Mouse (Mus musculus) splenic B cell, adult 2 months (primary cell): ENCODE data around the gene Marf1.

Experiments used
- DNase-seq: peaks from one replicate; pipeline ENCODE4 v3.0.0-alpha.2; 2011; ENCODE audit warnings: low read depth, low spot score
- H3K27me3 ChIP-seq: 2 replicates; pipeline ENCODE4 v1.6.1; 2012; ENCODE audit warnings: mild to moderate bottlenecking, low read length, moderate library complexity, mixed read lengths; ENCODE audit not compliant: control insufficient read depth, poor library complexity, insufficient read depth, severe bottlenecking
- H3K36me3 ChIP-seq: 2 replicates; pipeline ENCODE4 v1.6.1; 2012; ENCODE audit warnings: mild to moderate bottlenecking, low read length, moderate library complexity, mixed read lengths; ENCODE audit not compliant: control insufficient read depth, poor library complexity, insufficient read depth, severe bottlenecking

Marf1 gene

DNA sequence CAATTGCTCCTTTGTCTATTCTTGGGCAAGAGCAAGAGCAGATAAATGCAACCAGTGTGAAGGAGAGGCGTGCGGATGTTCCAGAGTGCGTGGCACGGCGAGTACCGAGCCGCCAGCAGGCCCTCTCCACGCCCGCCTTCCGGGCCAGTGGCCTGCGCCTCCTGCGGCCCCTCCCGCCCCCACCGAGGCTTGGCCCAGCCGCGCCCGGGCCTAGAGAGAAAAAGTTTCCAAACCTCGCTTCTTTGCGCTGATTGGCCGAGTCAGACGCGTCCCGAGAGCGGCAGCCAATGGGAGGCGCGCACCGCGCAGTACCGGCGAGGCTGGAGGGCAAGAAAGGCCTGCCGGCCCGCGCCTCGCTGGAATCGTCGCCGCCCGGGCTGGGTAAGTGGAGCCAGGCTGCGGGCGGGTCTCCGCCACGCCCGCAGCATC, at the start of gene Marf1, which contains the start of gene Nde1:
Marf1 (minus strand) TSS at position 364 of the 429 bp plus-strand sequence.
Nde1 (plus strand) TSS at position 288 of the 429 bp plus-strand sequence.
- Histone ChIP-seq H3K27me3 (no peaks in the 10 kb centered on the region), H3K36me3 (no peaks in the 10 kb centered on the region)
- peak; percentile 89 for DNase-seq

DNA sequence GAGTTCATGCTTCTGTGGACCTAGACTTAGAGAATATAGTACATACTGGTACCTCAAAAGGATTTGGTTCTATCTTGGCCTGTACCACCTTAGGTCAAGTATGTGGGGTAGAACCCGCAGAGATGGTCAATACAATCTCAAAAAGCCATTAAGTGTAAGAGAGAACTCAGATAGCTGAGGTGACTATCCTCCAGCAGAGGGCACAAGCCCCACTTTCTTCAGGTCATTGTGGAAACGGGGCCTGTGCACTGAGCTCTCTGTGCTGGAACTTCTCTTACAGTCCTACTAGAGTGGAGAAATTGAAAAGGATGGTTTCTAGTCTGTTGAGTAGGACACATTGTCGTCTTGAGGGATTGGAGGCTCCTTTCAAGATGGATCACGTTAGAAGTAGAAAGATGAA, 35.6 kb upstream of the Marf1 start:
- DNase-seq, result no peak
- no peaks in the 10 kb centered on the region for H3K27me3 ChIP-seq

DNA sequence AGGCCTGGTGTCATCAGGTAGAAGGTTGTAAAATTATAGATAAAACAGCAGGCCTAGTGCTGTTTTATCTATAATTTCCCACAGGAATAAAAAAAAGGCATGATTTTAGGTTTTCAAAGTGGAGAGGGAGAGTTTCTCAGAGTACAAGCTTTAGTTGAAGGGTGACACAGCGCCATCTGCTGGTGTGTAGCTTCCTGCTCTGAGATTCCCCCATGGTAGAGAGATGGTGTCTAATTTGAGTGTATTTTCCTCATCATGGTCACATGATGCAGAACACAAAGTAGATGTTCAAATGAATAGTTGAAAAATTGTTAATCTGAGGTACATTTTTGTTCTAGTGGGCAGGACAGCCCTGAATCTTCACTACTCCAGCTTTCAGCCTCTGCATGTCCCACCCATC, 32.3 kb upstream of the Marf1 start:
- Histone ChIP-seq H3K36me3 (peaks cover 13% of the 10 kb centered on the region; the same call in 1 of the 2 replicates), H3K27me3 (no peaks in the 10 kb centered on the region)
- DNase-seq, result peak; percentile 72

More for the DNA sequence above, 35.6 kb upstream of the Marf1 start:
- H3K36me3 ChIP-seq, result no peaks in the 10 kb centered on the region

DNA sequence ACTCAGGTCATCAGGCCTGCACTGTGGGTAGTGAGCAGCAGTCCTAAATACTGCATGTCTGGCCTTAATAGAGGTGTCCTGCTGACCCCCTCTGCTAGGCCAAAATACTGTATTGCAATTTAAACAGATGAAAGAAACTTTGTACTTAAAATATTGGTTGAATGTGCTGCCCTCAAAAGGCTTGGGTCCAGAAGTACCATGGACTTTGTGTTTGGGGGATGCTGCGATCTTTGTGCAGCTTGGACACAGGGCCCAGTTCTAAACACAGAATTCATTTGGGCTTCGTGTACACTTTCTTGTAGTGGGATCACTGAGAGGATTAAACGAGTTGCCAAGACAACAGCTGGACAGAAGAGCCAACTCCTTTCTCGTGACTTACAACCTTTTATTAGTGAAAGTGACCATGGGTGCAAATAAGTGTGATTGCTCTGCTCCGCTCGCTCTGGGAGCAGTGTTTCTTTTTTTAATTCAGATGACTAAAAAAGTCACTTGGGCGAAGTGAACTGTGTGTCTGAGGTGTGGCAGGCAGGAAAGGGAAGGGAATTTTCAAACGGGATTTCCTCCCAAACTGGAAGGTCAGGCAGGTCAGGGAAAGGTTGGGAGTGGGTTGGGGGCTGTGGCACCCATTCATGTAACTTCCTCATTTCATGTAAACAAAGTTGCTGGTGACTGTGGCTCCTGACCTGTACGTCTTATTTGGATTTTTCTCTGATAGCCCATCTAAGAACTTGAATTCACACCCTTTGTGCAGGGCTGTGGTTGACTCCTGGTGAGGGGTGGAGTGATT, 31.2 kb upstream of the Marf1 start:
- no peaks in the 10 kb centered on the region for H3K27me3 ChIP-seq
- peaks cover 21% of the 10 kb centered on the region for H3K36me3 ChIP-seq
- no peak for DNase-seq

DNA sequence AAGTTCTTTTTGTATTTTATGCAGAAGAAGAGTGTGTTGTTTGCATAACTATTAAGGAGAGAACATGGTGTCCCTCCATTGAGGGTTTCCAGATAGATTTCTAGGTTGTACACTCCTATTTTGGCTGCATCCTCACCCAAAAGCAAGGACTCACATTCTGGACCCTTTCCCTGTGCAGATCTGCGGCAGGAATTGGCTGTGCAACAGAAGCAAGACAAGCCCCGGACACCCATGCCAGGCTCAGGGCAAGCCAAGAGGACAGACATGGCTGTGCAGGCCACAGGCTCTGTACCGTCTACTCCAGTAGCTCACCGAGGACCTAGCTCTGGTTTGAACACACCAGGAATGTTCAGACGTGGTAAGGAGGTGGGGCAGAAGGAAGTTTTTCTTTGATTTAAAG, 22.4 kb upstream of the Marf1 start:
- peaks cover 35% of the 10 kb centered on the region for H3K36me3 ChIP-seq
- no peaks in the 10 kb centered on the region for H3K27me3 ChIP-seq
- DNase-seq, result no peak

DNA sequence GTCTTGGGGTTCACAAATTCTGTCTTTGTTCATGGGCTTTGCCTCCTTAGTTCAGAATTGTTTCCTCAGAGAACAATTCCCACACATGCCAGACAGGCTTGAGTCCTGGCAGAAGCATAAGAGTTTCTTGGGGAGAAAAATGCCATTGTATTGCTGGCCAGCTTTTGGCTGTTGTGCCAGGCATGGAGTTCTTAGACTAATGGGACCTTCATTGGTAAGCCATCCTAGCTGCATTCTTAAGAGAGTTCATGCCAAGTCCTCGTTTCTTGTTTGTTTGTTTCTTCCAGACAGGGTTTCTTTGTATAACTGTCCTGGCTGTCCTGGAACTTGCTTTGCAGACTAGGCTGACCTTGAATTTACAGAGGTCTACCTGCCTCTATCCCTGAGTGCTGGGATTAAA, 20.7 kb upstream of the Marf1 start:
- no peak for DNase-seq
- Histone ChIP-seq H3K27me3 (no peaks in the 10 kb centered on the region), H3K36me3 (peaks cover 29% of the 10 kb centered on the region)

DNA sequence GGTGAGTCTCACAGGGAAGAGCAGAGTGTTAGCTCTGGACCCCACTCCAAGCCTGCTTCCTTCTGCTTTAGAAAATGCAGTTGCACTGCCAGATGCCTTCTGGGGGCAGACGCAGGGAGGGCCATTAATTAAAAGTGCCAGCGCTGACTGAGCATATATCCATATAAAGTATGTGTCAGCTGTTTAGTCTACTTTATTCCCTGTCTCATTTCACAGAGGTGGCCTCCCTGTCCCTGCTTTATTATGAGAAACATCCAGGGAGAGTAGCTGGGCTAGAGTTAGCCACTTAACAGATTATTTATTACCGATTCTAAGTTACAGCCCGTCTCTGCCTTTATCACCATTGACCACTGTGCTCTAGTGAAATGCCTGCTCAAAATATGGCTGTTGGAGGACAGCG, 19.2 kb upstream of the Marf1 start:
- DNase-seq, result no peak
- Histone ChIP-seq H3K27me3 (no peaks in the 10 kb centered on the region), H3K36me3 (peaks cover 27% of the 10 kb centered on the region)

DNA sequence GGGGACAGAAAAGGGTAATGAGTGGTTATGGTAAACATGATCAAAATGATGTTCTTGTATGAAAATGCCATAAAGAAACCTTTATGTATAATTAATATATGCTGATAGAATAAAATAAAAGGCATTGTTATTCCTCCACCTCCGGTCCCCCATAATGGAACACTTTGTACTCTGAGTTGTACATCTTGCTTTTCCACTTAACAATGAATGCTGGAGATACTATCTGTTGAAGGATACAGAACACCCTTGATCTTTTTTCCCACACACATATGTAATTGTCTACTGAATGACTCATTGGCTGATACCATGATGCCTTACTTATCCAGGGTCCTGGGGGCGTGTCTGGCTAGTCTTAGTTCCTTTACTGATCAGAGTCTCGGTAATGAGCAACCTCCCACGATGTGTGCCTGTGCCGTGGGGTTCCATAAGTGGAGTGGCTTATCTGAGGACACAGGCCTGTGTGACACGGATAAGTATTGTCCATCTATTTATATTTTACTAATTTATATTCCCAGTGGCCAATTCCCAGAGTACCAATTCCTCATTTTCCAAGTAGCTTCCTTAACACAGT, 17.1 kb upstream of the Marf1 start:
- no peak for DNase-seq
- H3K36me3 ChIP-seq, result peaks cover 25% of the 10 kb centered on the region

DNA sequence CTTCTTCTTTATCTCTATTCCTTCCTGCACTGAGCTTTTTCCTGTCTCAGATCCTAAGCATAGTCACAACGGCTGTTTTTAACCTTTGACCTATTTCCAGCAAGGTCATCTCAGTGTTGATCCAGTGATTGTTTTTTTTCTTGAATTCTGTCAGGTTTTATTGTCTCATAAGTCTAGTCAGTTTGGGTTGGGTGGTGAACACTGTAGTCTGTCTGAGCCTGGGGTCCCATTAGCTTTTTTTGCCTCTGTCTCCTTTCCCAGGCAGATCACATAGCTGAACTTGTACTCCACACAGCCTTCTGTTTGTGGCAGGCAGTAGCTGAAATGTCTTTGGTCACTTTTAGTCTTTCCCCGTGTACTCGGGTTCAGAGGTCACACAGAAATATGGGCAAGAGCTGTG, 14.9 kb upstream of the Marf1 start:
- DNase-seq, result no peak
- Histone ChIP-seq H3K27me3 (no peaks in the 10 kb centered on the region), H3K36me3 (peaks cover 20% of the 10 kb centered on the region)

More for the DNA sequence above, 17.1 kb upstream of the Marf1 start:
- H3K27me3 ChIP-seq, result no peaks in the 10 kb centered on the region

DNA sequence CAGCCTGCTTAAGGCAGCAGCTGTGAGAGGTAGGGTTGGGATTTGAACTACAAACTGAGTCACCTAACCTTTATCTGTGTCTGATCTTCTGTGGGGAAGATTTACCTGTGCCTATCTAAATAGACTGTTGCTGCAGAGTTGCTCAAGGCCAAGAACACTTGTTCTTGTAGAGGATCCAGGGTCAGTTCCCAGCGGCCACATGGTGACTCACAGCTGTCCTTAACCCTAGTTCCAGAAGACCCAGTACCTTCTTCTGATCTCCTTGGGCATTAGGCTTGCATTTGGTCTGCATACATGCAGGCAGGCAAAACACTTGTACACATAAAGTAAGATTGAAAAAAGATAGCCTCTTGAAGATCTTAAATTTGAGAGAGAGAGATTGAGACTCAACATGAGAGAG, 6.6 kb upstream of the Marf1 start:
- no peak for DNase-seq
- Histone ChIP-seq H3K27me3 (no peaks in the 10 kb centered on the region), H3K36me3 (peaks cover 4% of the 10 kb centered on the region)

DNA sequence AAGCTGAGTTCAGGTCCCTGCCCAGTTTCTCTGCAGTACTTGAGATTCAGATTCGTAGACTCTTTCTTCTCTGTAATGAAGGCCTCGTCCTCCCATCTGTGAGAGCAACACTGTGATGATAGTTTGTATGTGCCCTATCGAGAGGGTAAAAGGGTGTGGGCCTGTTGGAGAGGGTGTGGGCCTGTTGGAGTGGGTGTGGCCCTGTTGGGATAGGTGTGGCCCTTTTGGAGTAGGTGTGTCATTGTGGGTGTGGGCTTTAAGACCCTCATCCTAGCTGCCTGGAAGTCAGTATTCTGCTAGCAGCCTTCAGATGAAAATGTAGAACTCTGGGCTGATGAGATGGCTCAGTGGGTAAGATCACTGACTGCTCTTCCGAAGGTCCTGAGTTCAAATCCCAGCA, 3.3 kb upstream of the Marf1 start:
- H3K36me3 ChIP-seq, result peaks cover 4% of the 10 kb centered on the region; the same call in 1 of the 2 replicates
- no peak for DNase-seq
- no peaks in the 10 kb centered on the region for H3K27me3 ChIP-seq

DNA sequence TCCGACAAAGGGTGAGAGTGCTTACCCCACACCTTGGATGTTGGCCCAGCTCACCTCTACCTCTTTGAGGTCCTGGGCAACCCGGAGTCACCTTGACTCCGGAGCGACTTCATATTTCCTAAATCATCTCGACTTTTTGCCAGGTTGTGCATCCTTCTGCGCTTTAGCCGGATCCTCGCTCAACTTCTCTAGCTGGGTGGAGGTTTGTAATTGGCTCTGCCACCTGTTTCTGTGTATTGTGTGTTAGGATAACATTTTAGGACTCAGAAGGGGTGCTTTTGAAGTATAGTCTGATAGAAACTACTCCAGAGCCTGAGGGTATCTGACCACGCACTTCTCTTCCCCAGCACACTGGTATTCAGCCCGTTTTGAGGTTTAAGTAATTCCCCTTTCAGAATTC, 580 bp upstream of the Marf1 start:
- Histone ChIP-seq H3K27me3 (no peaks in the 10 kb centered on the region), H3K36me3 (no peaks in the 10 kb centered on the region)
- no peak for DNase-seq

DNA sequence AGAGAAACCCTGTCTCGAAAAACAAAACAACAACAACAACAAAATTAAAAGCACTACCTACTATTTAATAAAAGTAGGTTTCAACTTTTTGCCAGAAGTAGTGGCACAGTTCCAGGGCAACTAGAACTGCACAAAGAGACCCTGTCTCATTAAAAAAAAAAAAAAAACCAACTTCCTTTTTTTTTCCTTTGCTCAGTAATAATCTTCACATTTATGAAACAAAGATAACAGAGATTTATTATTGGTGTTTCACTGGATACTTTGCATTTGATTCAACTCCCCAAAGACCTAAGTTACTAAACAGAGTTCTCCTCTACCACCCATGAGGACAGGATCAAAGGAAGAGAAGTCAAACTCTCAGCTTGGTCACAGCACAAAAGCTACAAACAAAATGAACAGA, 2.2 kb downstream of the Marf1 start:
- no peak for DNase-seq
- Histone ChIP-seq H3K27me3 (no peaks in the 10 kb centered on the region), H3K36me3 (0 out of 2 replicates have a peak, but pooled peaks cover 2% of the 10 kb centered on the region)

DNA sequence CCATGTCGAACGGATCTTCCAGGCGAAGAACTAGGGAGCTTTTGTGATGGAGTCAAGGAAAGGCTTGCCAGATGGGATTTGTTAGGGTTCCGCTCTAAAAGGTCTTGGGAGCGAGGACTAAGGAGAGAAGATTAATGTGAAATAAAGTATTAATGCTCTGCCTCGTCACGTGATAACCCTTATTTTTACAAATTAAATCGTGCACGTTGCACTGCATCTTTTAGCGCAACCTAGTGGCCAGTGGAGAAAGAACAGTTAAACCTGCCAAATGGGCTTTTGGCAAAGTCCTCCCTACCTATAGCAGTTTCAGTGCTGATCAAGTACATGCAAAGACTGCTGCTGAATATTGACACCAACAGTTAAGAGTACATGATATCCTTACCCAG, 3.4 kb downstream of the Marf1 start:
- H3K27me3 ChIP-seq, result no peaks in the 10 kb centered on the region

DNA sequence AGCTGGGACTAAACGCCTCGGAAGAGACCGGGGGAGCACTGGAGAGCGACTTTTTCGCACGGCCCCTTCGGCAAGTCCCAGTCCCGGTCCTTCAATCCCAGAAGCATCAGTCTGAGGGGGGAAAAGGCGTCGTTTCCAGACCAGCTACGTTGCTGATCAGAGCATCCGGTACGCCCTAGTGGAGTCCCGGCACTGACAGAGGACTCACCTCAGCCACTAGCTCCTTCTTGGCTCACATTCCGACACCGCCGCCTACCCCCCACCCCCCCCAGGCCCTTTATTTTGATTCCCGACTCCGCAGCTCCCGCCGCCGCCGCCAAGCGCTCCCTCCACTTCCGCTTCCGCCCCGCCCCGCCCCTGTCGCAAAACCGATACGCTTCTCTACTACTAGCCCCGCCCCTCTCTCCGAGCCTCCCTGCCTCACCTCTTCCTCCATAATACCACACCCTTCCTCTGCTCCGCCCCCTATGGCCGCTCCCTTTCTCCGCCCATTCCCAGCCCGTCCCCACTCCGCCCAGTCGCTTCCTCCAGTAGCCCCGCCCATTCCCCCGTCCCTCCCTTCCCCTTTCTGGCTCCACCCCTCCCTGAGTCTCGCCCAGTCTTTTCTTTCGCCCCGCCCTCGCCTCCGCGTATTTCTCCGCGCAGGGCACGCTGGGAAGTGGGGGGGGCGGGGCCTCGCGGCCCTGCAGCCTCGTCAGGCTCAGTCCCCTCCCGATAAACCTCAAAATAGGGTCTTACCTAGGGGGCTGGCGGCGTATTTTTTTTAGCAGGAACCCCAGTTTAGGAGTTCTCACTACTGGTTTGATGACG, 4.0 kb downstream of the Marf1 start:
- DNase-seq, result peak; percentile 100
- Histone ChIP-seq H3K27me3 (no peaks in the 10 kb centered on the region), H3K36me3 (0 out of 2 replicates have a peak, but pooled peaks cover 2% of the 10 kb centered on the region)

More for the DNA sequence above, 3.4 kb downstream of the Marf1 start:
- H3K36me3 ChIP-seq, result 0 out of 2 replicates have a peak, but pooled peaks cover 2% of the 10 kb centered on the region
- DNase-seq, result peak; percentile 86
